Mouse (Mus musculus): ENCODE results near the gene Foxn2.

DNA sequence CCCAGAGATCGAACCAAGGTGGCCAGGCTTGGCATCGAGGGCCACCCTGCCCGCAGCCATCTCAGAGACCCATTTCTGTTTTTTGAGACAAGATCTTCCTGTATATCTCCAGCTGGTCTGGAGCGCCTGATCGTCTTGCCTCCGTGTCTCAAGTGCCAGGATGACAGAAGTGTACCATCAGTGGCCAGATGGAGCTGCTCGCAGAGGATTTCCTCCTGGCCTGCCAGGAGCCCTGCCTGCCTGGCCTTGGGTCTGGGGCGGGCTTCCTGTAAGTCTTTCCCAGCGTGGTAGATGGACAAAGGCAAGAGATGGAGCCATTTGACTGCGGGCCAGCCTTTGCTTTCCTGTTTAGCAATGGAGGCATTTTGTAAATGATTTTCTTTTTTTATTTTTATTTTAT, 66.9 kb downstream of the Foxn2 start:
- TF ChIP-seq POLR2A (IDR thresholded peaks at IDR 0.05; ENCODE audit: insufficient read length, low read depth), result no peak
- no peak for TF ChIP-seq POLR2AphosphoS2 (IDR thresholded peaks at IDR 0.05; ENCODE audit: insufficient read length, low read depth)
- no peak for TF ChIP-seq MYOD1 (IDR thresholded peaks at IDR 0.05; ENCODE audit: control insufficient read depth in 1 of 3, insufficient read length in 2 of 3, low read depth in 2 of 3)
- no peak for TF ChIP-seq USF1 (IDR thresholded peaks at IDR 0.05; ENCODE audit: low read depth)
- no peak for TF ChIP-seq MAX (IDR thresholded peaks at IDR 0.05; ENCODE audit: low read depth)
- no peak for TF ChIP-seq E2F4 (IDR thresholded peaks at IDR 0.05; ENCODE audit: insufficient read depth)
- TF ChIP-seq REST (IDR thresholded peaks at IDR 0.05; ENCODE audit: insufficient read depth, insufficient read length), result no peak
- no peak for TF ChIP-seq TCF12 (IDR thresholded peaks at IDR 0.05; ENCODE audit: insufficient read depth, poor library complexity, severe bottlenecking)
